Mouse (Mus musculus) forelimb bud, embryonic 11.5 days (tissue): ENCODE results near the gene Diras1.

Experiments used
- DNase-seq: peaks from one replicate; pipeline ENCODE4 v3.0.0-alpha.2; 2012; ENCODE audit warnings: low read depth, low spot score

Gene Diras1

GRCm38 (mm10) chr10:80973722-80974121 lies 51.7 kb downstream of the Diras1 start:
- no peak for DNase-seq

- no peak for DNase-seq
Measured at GRCm38 (mm10) chr10:80972071-80972987, 53.1 kb downstream of the Diras1 start.

GRCm38 (mm10) chr10:80971533-80971932 lies 53.9 kb downstream of the Diras1 start:
- DNase-seq, result no peak

- no peak for DNase-seq
Measured at GRCm38 (mm10) chr10:80970159-80970558, 55.3 kb downstream of the Diras1 start.
